Mouse (Mus musculus): ENCODE results near the gene Slc4a4. TPM values are rescaled to one million over a fixed set of nuclear protein-coding genes. Genes with fewer than 3 reads are reported as not detected.

The Slc4a4 gene
- polyA plus RNA-seq, 1 experiment from 2014 or later: 0.98 TPM

DNA sequence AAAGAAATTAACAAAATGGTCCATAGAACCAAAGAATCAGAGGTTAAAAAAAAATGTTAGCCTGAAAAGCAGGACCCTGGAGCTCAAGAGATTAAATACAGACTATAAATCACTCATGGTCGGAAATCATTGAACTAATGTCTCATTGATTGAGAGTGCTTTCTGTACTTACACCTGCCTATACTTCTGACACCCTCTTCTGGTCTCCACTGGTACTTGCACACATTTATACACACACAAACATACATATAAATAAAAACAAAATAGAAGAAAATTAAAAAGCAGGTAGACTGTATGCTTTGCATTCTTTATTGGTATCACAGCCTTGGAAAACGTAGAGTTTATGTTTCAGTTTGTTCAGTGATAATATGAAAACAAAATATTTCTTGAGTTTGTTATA, 341.3 kb downstream of the Slc4a4 start:
- 74% methylated on average over 2 of the region's 2 CpGs for WGBS
- DNase-seq (ENCODE audit: low spot score) (no peak), ATAC-seq (no peak)
- Histone ChIP-seq H3K27ac (ENCODE audit: low read depth, low read length) (no peak overlapping the region), H3K36me3 (ENCODE audit: control insufficient read depth, insufficient read depth, low read length) (no peaks in the 10 kb centered on the region), H3K4me2 (ENCODE audit: low read length) (no peak overlapping the region), H3K9me3 (replicated peaks; ENCODE audit: control insufficient read depth, low read length) (no peaks in the 10 kb centered on the region), H3K27me3 (replicated peaks; ENCODE audit: control insufficient read depth, insufficient read depth, low read length) (no peaks in the 10 kb centered on the region), H3K9ac (ENCODE audit: low read length) (no peak overlapping the region), H3K4me1 (ENCODE audit: control insufficient read depth, insufficient read depth, low read length) (no peaks in the 10 kb centered on the region), H3K4me3 (ENCODE audit: low read depth, low read length) (no peak overlapping the region)

DNA sequence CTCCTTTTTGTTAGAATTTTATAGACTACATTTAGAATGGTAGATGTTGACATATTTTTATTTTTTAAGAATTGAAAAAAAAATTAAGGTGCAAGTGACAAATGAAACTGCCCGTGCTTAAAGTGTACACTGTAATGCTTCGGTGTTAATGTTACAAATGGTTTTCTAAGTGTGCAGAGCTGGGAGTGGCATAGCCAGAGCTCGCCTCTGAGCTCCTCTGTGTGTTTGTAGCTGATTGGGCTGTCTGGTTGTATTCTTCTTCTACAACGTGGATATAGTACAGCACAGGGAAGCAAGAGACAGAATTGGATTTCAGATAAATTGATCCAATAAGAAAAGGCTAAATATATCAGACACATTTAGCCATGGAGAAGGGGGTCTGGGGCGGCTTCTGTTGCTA, 343.0 kb downstream of the Slc4a4 start:
- DNase-seq (ENCODE audit: low spot score) (no peak), ATAC-seq (no peak)
- Histone ChIP-seq H3K27ac (ENCODE audit: low read depth, low read length) (no peak overlapping the region), H3K4me1 (ENCODE audit: control insufficient read depth, insufficient read depth, low read length) (no peaks in the 10 kb centered on the region), H3K36me3 (ENCODE audit: control insufficient read depth, insufficient read depth, low read length) (no peaks in the 10 kb centered on the region), H3K27me3 (replicated peaks; ENCODE audit: control insufficient read depth, insufficient read depth, low read length) (no peaks in the 10 kb centered on the region), H3K4me2 (ENCODE audit: low read length) (no peak overlapping the region), H3K9me3 (replicated peaks; ENCODE audit: control insufficient read depth, low read length) (no peaks in the 10 kb centered on the region), H3K4me3 (ENCODE audit: low read depth, low read length) (no peak overlapping the region), H3K9ac (ENCODE audit: low read length) (no peak overlapping the region)
- 87% methylated on average over 5 of the region's 5 CpGs for WGBS

DNA sequence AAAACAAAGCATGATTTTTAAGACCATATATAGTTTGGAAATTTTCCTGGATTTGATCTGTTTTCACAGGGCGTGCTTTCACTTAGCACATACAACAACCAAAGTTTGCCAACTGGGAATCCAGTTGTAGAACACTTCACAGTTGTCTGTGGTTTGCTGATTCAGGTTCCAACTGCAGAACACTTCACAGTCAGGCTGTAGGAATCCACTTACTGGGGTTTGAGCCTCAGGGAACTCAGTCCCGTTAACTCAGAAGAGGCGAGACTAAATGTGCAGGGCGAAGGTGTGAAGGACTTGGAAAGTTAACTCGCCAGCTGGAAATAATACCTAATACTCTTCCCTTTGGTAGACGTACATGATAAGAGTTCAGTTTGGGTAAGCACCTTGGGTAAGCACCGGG, 345.7 kb downstream of the Slc4a4 start:
- Histone ChIP-seq H3K27ac (ENCODE audit: low read depth, low read length) (no peak overlapping the region), H3K27me3 (replicated peaks; ENCODE audit: control insufficient read depth, insufficient read depth, low read length) (no peaks in the 10 kb centered on the region), H3K4me1 (ENCODE audit: control insufficient read depth, insufficient read depth, low read length) (no peaks in the 10 kb centered on the region), H3K36me3 (ENCODE audit: control insufficient read depth, insufficient read depth, low read length) (no peaks in the 10 kb centered on the region), H3K9me3 (replicated peaks; ENCODE audit: control insufficient read depth, low read length) (no peaks in the 10 kb centered on the region), H3K9ac (ENCODE audit: low read length) (no peak overlapping the region), H3K4me3 (ENCODE audit: low read depth, low read length) (no peak overlapping the region), H3K4me2 (ENCODE audit: low read length) (no peak overlapping the region)
- ATAC-seq (no peak), DNase-seq (ENCODE audit: low spot score) (no peak)
- WGBS: 90% methylated on average over 7 of the region's 7 CpGs

DNA sequence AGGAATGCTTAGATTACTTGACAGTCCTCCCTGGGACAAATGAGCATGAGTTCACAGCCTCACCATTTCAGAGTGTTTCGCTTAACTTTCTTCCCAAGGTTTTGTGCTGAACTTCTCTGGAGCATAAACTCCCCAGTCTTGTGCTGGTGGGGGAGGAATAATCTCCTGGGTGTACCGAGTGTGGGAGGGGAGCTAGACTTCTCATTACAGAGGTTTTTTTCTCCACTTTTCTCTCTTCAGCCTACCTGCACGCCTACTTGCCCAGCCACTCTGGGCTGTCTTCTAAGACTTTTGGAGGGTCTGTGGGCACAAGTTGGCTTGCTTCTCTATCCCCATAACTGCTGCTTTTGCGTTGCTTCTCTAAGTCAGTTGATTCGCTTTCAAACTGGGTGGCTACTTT, 365.2 kb downstream of the Slc4a4 start:
- ATAC-seq (no peak), DNase-seq (ENCODE audit: low spot score) (no peak)
- Histone ChIP-seq H3K27ac (ENCODE audit: low read depth, low read length) (no peak overlapping the region), H3K27me3 (replicated peaks; ENCODE audit: control insufficient read depth, insufficient read depth, low read length) (no peaks in the 10 kb centered on the region), H3K9ac (ENCODE audit: low read length) (no peak overlapping the region), H3K4me1 (ENCODE audit: control insufficient read depth, insufficient read depth, low read length) (no peaks in the 10 kb centered on the region), H3K4me3 (ENCODE audit: low read depth, low read length) (no peak overlapping the region), H3K4me2 (ENCODE audit: low read length) (no peak overlapping the region), H3K36me3 (ENCODE audit: control insufficient read depth, insufficient read depth, low read length) (no peaks in the 10 kb centered on the region), H3K9me3 (replicated peaks; ENCODE audit: control insufficient read depth, low read length) (no peaks in the 10 kb centered on the region)
- WGBS: 83% methylated on average over 5 of the region's 5 CpGs

DNA sequence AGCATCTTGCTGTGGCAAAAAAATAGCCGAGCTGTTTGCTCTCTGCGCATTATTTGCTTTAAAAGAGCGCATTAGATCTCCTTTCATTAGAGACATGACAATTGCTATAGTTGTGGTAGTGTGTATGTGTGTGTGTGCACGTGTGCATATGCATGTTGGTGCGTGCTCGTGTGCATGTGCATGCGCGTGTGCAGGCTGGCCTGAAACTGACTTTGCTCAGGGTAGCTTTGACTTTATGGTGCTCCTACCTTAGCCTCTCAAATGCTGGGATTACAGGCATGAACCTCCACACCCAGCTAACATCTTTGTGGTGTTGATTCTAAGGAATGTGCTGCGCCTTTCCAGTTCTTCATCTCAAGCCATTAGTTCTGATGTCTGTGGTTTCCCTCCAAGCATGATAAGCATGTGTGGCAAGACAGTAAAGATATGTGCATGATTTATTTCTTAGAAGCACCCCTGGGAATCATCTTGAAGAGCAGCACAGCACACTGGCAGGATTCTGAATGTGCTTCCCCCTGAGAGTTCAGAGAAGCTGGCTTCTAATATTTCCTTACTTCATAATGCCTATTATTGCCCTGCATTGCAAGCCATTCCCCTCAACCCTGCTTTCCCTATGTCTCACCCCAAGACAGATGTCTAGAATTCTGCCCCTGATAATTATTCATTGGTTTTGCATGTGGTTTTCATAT, 373.3 kb downstream of the Slc4a4 start:
- no peaks in the 10 kb centered on the region for H3K4me1 ChIP-seq (ENCODE audit: control insufficient read depth, insufficient read depth, low read length)
- H3K4me3 ChIP-seq (ENCODE audit: low read depth, low read length): no peak overlapping the region
- DNase-seq (ENCODE audit: low spot score) (peak; percentile 7), ATAC-seq (no peak)
- H3K9ac ChIP-seq (ENCODE audit: low read length): no peak overlapping the region
- H3K9me3 ChIP-seq (replicated peaks; ENCODE audit: control insufficient read depth, low read length): no peaks in the 10 kb centered on the region
- H3K4me2 ChIP-seq (ENCODE audit: low read length): no peak overlapping the region
- 91% methylated on average over 9 of the region's 9 CpGs for WGBS
- no peaks in the 10 kb centered on the region for H3K36me3 ChIP-seq (ENCODE audit: control insufficient read depth, insufficient read depth, low read length)
- H3K27me3 ChIP-seq (replicated peaks; ENCODE audit: control insufficient read depth, insufficient read depth, low read length): no peaks in the 10 kb centered on the region
- H3K27ac ChIP-seq (ENCODE audit: low read depth, low read length): no peak overlapping the region

DNA sequence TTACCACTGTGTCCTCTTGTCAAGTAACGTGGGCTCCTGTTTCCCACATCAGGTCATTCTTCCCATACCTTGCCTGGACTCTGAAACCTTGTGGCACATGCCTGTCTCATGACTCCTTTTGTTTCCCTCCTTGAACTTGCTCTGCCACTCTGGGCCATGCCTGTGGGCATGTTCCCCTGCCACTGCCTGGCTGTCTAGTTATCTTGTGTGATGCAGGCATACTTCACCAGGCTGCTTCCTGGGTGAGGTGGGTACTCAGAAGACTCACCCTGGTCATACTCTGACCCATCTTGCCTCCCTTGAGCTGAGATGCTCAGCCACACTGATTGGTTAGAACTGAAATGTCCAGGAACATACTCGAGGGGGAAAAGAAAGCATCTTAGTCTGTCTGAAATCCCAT, 390.4 kb downstream of the Slc4a4 start:
- H3K27ac ChIP-seq (ENCODE audit: low read depth, low read length): no peak overlapping the region
- no peaks in the 10 kb centered on the region for H3K27me3 ChIP-seq (replicated peaks; ENCODE audit: control insufficient read depth, insufficient read depth, low read length)
- no peak overlapping the region for H3K4me3 ChIP-seq (ENCODE audit: low read depth, low read length)
- H3K36me3 ChIP-seq (ENCODE audit: control insufficient read depth, insufficient read depth, low read length): no peaks in the 10 kb centered on the region
- no peak for DNase-seq (ENCODE audit: low spot score)
- H3K4me1 ChIP-seq (ENCODE audit: control insufficient read depth, insufficient read depth, low read length): no peaks in the 10 kb centered on the region
- H3K9ac ChIP-seq (ENCODE audit: low read length): no peak overlapping the region
- H3K9me3 ChIP-seq (replicated peaks; ENCODE audit: control insufficient read depth, low read length): no peaks in the 10 kb centered on the region
- no peak overlapping the region for H3K4me2 ChIP-seq (ENCODE audit: low read length)
- no peak for ATAC-seq
- WGBS: 82% methylated on average over 2 of the region's 2 CpGs

DNA sequence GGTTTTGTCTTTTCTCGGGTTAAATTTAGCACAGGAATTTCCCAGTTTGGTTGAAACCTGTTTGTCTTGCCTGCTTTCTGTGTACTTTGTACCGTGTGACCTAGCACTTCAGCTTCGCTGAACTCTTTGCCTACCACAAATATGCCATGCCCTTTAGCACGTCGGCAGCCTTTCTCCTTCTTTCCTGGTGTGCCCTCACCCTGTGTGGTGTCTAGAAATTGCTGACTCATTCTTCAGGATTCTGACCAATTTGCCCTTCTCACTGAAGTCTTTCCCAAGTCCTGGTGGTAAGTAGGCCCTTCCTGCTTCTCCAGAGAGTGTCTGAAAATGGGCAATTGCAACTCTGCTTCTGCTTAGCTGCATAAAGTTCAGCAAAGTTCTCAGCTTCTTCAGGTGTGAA, 391.0 kb downstream of the Slc4a4 start:
- Histone ChIP-seq H3K4me3 (ENCODE audit: low read depth, low read length) (no peak overlapping the region), H3K4me2 (ENCODE audit: low read length) (no peak overlapping the region), H3K27ac (ENCODE audit: low read depth, low read length) (no peak overlapping the region), H3K9ac (ENCODE audit: low read length) (no peak overlapping the region), H3K4me1 (ENCODE audit: control insufficient read depth, insufficient read depth, low read length) (no peaks in the 10 kb centered on the region), H3K36me3 (ENCODE audit: control insufficient read depth, insufficient read depth, low read length) (no peaks in the 10 kb centered on the region), H3K9me3 (replicated peaks; ENCODE audit: control insufficient read depth, low read length) (no peaks in the 10 kb centered on the region), H3K27me3 (replicated peaks; ENCODE audit: control insufficient read depth, insufficient read depth, low read length) (no peaks in the 10 kb centered on the region)
- 81% methylated on average over 5 of the region's 5 CpGs for WGBS
- ATAC-seq: no peak
- no peak for DNase-seq (ENCODE audit: low spot score)

DNA sequence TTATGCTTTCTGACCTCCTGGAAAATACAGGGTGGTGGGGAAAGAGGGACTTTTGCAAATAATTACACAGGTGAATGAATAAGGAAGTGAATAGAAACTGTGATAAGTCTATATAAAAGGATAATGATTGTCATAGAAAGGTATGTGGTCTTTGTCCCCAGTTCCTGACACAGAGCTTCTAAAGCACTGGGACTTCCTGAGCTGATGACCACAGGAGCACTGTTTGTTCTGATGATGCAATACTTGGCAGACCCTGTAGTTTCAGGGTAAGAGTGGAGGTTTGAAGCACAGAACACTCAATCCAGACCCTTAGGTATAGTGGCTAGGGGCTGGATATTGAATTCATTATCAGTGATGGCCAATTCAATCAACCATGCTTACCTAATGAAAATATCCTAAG, 391.7 kb downstream of the Slc4a4 start:
- no peaks in the 10 kb centered on the region for H3K27me3 ChIP-seq (replicated peaks; ENCODE audit: control insufficient read depth, insufficient read depth, low read length)
- H3K9ac ChIP-seq (ENCODE audit: low read length): no peak overlapping the region
- no peaks in the 10 kb centered on the region for H3K9me3 ChIP-seq (replicated peaks; ENCODE audit: control insufficient read depth, low read length)
- no peaks in the 10 kb centered on the region for H3K36me3 ChIP-seq (ENCODE audit: control insufficient read depth, insufficient read depth, low read length)
- H3K4me2 ChIP-seq (ENCODE audit: low read length): no peak overlapping the region
- H3K27ac ChIP-seq (ENCODE audit: low read depth, low read length): no peak overlapping the region
- no peaks in the 10 kb centered on the region for H3K4me1 ChIP-seq (ENCODE audit: control insufficient read depth, insufficient read depth, low read length)
- DNase-seq (ENCODE audit: low spot score) (no peak), ATAC-seq (no peak)
- H3K4me3 ChIP-seq (ENCODE audit: low read depth, low read length): no peak overlapping the region

DNA sequence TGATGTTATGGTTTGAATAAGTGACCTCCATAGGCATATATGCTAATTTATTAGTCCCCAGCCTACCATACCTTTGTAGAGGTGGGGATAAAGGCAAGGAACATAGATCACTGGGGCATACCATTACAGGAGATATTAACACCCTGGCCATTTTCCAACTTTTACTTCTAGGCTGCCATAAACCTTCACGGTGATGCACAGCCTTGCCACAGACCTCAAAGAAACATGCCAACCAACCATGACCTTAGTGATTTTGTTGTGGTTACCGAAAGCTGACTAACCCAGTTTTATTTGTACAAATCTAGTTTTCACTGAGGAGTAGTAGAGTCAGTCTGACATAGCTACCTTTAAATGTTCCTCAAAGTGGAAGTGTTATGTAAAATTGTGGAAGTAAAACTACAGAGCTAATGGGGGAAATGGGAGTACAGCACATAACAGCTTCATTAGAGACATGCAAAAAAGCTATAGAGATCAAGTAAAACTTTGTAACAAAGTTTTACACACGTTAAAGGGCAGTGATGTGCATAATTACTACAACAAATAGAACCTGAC, 393.8 kb downstream of the Slc4a4 start:
- 75% methylated on average over 3 of the region's 3 CpGs for WGBS
- Histone ChIP-seq H3K9ac (ENCODE audit: low read length) (no peak overlapping the region), H3K9me3 (replicated peaks; ENCODE audit: control insufficient read depth, low read length) (no peaks in the 10 kb centered on the region), H3K4me3 (ENCODE audit: low read depth, low read length) (no peak overlapping the region), H3K27ac (ENCODE audit: low read depth, low read length) (no peak overlapping the region), H3K4me2 (ENCODE audit: low read length) (no peak overlapping the region), H3K27me3 (replicated peaks; ENCODE audit: control insufficient read depth, insufficient read depth, low read length) (no peaks in the 10 kb centered on the region), H3K36me3 (ENCODE audit: control insufficient read depth, insufficient read depth, low read length) (no peaks in the 10 kb centered on the region), H3K4me1 (ENCODE audit: control insufficient read depth, insufficient read depth, low read length) (no peaks in the 10 kb centered on the region)
- ATAC-seq (no peak), DNase-seq (ENCODE audit: low spot score) (no peak)

All from forebrain, embryonic 14.5 days (tissue).